Mouse (Mus musculus) hindbrain, embryonic 14.5 days (tissue): ENCODE data around the gene Prl7a1. TPM values are rescaled to one million over a fixed set of nuclear protein-coding genes. Genes with fewer than 3 reads are reported as not detected.

ENCODE experiments used
- ATAC-seq: fragments of 200-750 bp; cut with Nextera tagmentation; 2 replicates; pipeline ENCODE4 v1.8.0; 2017; ENCODE audit warnings: moderate number of reproducible peaks, mild to moderate bottlenecking, moderate TSS enrichment, moderate library complexity; ENCODE audit not compliant: low FRiP score
- DNase-seq: peaks from one replicate; pipeline ENCODE4 v3.0.0-alpha.2; 2015; ENCODE audit warnings: low spot score
- H3K27ac ChIP-seq: fragments of 300-500 bp; sonication (generic); 2 replicates; pipeline ENCODE4 v1.5.1; 2014; ENCODE audit warnings: mild to moderate bottlenecking, moderate library complexity
- H3K27me3 ChIP-seq: fragments of 300-500 bp; sonication (generic); 2 replicates; pipeline ENCODE4 v1.6.1; 2014; ENCODE audit warnings: mild to moderate bottlenecking, low read length, mixed read lengths; ENCODE audit not compliant: control insufficient read depth, insufficient read depth
- H3K36me3 ChIP-seq: fragments of 300-500 bp; sonication (generic); replicated peaks from 2 replicates; pipeline ENCODE4 v1.6.1; 2014; ENCODE audit not compliant: control insufficient read depth, insufficient read depth
- H3K4me1 ChIP-seq: fragments of 300-500 bp; sonication (generic); replicated peaks from 2 replicates; pipeline ENCODE4 v1.6.1; 2014; ENCODE audit warnings: antibody characterized with exemption, low read length, mixed read lengths; ENCODE audit not compliant: control insufficient read depth, insufficient read depth
- H3K4me2 ChIP-seq: fragments of 300-500 bp; sonication (generic); replicated peaks from 2 replicates; pipeline ENCODE4 v1.6.1; 2014; ENCODE audit warnings: mild to moderate bottlenecking, moderate library complexity
- H3K4me3 ChIP-seq: fragments of 300-500 bp; sonication (generic); replicated peaks from 2 replicates; pipeline ENCODE4 v1.5.1; 2014; ENCODE audit warnings: mild to moderate bottlenecking, low read length
- H3K9ac ChIP-seq: fragments of 300-500 bp; sonication (generic); 2 replicates; pipeline ENCODE4 v1.6.1; 2014
- H3K9me3 ChIP-seq: fragments of 300-500 bp; sonication (generic); 2 replicates; pipeline ENCODE4 v1.6.1; 2016; ENCODE audit warnings: low read length; ENCODE audit not compliant: control insufficient read depth
- WGBS: fragments of 180-500 bp; shearing (Covaris S2); extraction: QIAGEN DNeasy Blood & Tissue Kit; methylation state at CpG from one replicate; pipeline ENCODE4 v1.1.7; 2014; 5-methylcytosine and 5-hydroxymethylcytosine counted together
- polyA plus RNA-seq: library from polyadenylated mRNA; unstranded; fragments of >200 nt; fragmentation: Nextera tagmentation; extraction: Ambion mirVana; gene quantifications from 2 replicates; pipeline ENCODE4 v1.2.1, GENCODE M21; 2014

The Prl7a1 gene
- not detected in 2 replicates for polyA plus RNA-seq

- Histone ChIP-seq H3K4me1 (no peaks in the 10 kb centered on the region), H3K27ac (no peak within 1 kb of the TSS), H3K9me3 (no peaks in the 10 kb centered on the region), H3K4me2 (no peak within 1 kb of the TSS), H3K36me3 (no peaks in the 10 kb centered on the region), H3K27me3 (no peaks in the 10 kb centered on the region), H3K4me3 (no peak within 1 kb of the TSS), H3K9ac (no peak within 1 kb of the TSS)
- ATAC-seq (no peak), DNase-seq (no peak)
- WGBS: 99% methylated on average over 3 of the region's 3 CpGs
Observed at GRCm38 (mm10) chr13:27642393-27642792, at the start of gene Prl7a1. Gene Prl7a1 (minus strand): TSS chr13:27642493.

GRCm38 (mm10) chr13:27667936-27668335 lies 25.6 kb upstream of the Prl7a1 start, which contains the start of gene Prl7a2:
Gene Prl7a2 (minus strand): TSS chr13:27668036.
- DNase-seq: no peak
- Histone ChIP-seq H3K27me3 (no peaks in the 10 kb centered on the region), H3K4me2 (no peak within 1 kb of the TSS), H3K4me3 (no peak within 1 kb of the TSS), H3K4me1 (no peaks in the 10 kb centered on the region), H3K36me3 (no peaks in the 10 kb centered on the region), H3K27ac (no peak within 1 kb of the TSS), H3K9ac (no peak within 1 kb of the TSS), H3K9me3 (no peaks in the 10 kb centered on the region)
- WGBS: 89% methylated on average over 4 of the region's 4 CpGs
- ATAC-seq: no peak

GRCm38 (mm10) chr13:27660747-27661146 lies 18.5 kb upstream of the Prl7a1 start:
- no peak for ATAC-seq
- H3K4me3 ChIP-seq: no peak overlapping the region
- no peak overlapping the region for H3K27ac ChIP-seq
- H3K27me3 ChIP-seq: no peaks in the 10 kb centered on the region
- 84% methylated on average over 2 of the region's 2 CpGs for WGBS
- no peak for DNase-seq
- no peaks in the 10 kb centered on the region for H3K36me3 ChIP-seq
- H3K9ac ChIP-seq: no peak overlapping the region
- no peak overlapping the region for H3K4me2 ChIP-seq
- H3K4me1 ChIP-seq: no peaks in the 10 kb centered on the region
- no peaks in the 10 kb centered on the region for H3K9me3 ChIP-seq

GRCm38 (mm10) chr13:27610482-27610881 lies 31.8 kb downstream of the Prl7a1 start, which contains the start of gene Prl7b1:
Gene Prl7b1 (minus strand): TSS chr13:27610582.
- H3K27ac ChIP-seq: no peak within 1 kb of the TSS
- H3K27me3 ChIP-seq: no peaks in the 10 kb centered on the region
- ATAC-seq (no peak), DNase-seq (no peak)
- H3K9me3 ChIP-seq: no peaks in the 10 kb centered on the region
- H3K4me2 ChIP-seq: no peak within 1 kb of the TSS
- H3K4me3 ChIP-seq: no peak within 1 kb of the TSS
- 86% methylated on average over 4 of the region's 4 CpGs for WGBS
- no peak within 1 kb of the TSS for H3K9ac ChIP-seq
- no peaks in the 10 kb centered on the region for H3K36me3 ChIP-seq
- no peaks in the 10 kb centered on the region for H3K4me1 ChIP-seq

Other genes starting within 250 kb of the Prl7a1 start
- gene Prl8a6, start 203.8 kb downstream of the Prl7a1 start, polyA plus RNA-seq: not detected in 2 replicates
- not detected in 2 replicates for gene Prl8a8, start 129.3 kb downstream of the Prl7a1 start, polyA plus RNA-seq
- gene Prl8a9, start 77.9 kb downstream of the Prl7a1 start, polyA plus RNA-seq: not detected in 2 replicates
- not detected in 2 replicates for gene Prl8a1, start 60.3 kb downstream of the Prl7a1 start, polyA plus RNA-seq
- not detected in 2 replicates for gene Prl7b1, start 31.9 kb downstream of the Prl7a1 start, polyA plus RNA-seq
- gene Prl7a2, start 25.5 kb upstream of the Prl7a1 start, polyA plus RNA-seq: not detected in 2 replicates
- not detected in 2 replicates for gene Prl7d1, start 74.2 kb upstream of the Prl7a1 start, polyA plus RNA-seq
- not detected in 2 replicates for gene Prl7c1, start 138.3 kb upstream of the Prl7a1 start, polyA plus RNA-seq
- not detected in 2 replicates for gene Prl2a1, start 159.2 kb upstream of the Prl7a1 start, polyA plus RNA-seq
- not detected in 2 replicates for gene Prl2c1, start 206.8 kb upstream of the Prl7a1 start, polyA plus RNA-seq